Mouse (Mus musculus) bone marrow macrophage, adult 2 months (primary cell): Measurements from ENCODE around the gene Slc9b1. TPM values are rescaled to one million over a fixed set of nuclear protein-coding genes. Genes with fewer than 3 reads are reported as not detected.

ENCODE experiments used
- H3K27ac ChIP-seq: 2 replicates; pipeline ENCODE4 v1.5.1; 2012; ENCODE audit warnings: low read depth, low read length; ENCODE audit not compliant: insufficient read depth
- H3K4me1 ChIP-seq: 2 replicates; pipeline ENCODE4 v1.6.1; 2012; ENCODE audit warnings: low read length; ENCODE audit not compliant: control insufficient read depth, insufficient read depth
- H3K4me3 ChIP-seq: 2 replicates; pipeline ENCODE4 v1.5.1; 2012; ENCODE audit warnings: mild to moderate bottlenecking, low read length, moderate library complexity; ENCODE audit not compliant: insufficient read depth
- CTCF ChIP-seq: IDR thresholded peaks from 2 replicates; pipeline ENCODE4 v1.5.1; 2012; ENCODE audit warnings: low read depth, mild to moderate bottlenecking, low read length, moderate library complexity
- POLR2A ChIP-seq: IDR thresholded peaks from 2 replicates; pipeline ENCODE4 v1.6.1; 2012; ENCODE audit warnings: mild to moderate bottlenecking, low read depth, low read length, borderline replicate concordance
- polyA plus RNA-seq: library from polyadenylated mRNA; stranded (reverse); fragments of >200 nt; gene quantifications from 2 replicates; pipeline ENCODE4 v1.2.4, GENCODE M21; 2012; ENCODE audit not compliant: missing spikeins, insufficient read depth, insufficient read length

Gene Slc9b1
- polyA plus RNA-seq, 1 experiment = not detected

GRCm38 (mm10) chr3:135315720-135316425 lies 32.0 kb upstream of the Slc9b1 start:
- Histone ChIP-seq H3K27ac (no peak overlapping the region), H3K4me3 (no peak overlapping the region), H3K4me1 (no peaks in the 10 kb centered on the region)
- TF ChIP-seq CTCF (no peak), POLR2A (no peak)

- Histone ChIP-seq H3K27ac (no peak overlapping the region), H3K4me1 (no peaks in the 10 kb centered on the region)
- no peak for TF ChIP-seq CTCF
- TF ChIP-seq POLR2A = no peak
Measured at GRCm38 (mm10) chr3:135318331-135318730, 29.5 kb upstream of the Slc9b1 start.

GRCm38 (mm10) chr3:135324354-135324753 lies 23.5 kb upstream of the Slc9b1 start:
- TF ChIP-seq POLR2A (no peak), CTCF (no peak)
- H3K4me1 ChIP-seq = no peaks in the 10 kb centered on the region

More at GRCm38 (mm10) chr3:135318331-135318730, 29.5 kb upstream of the Slc9b1 start:
- no peak overlapping the region for H3K4me3 ChIP-seq

GRCm38 (mm10) chr3:135327176-135327575 lies 20.7 kb upstream of the Slc9b1 start:
- no peaks in the 10 kb centered on the region for H3K4me1 ChIP-seq
- no peak overlapping the region for H3K4me3 ChIP-seq
- no peak for TF ChIP-seq CTCF
- no peak for TF ChIP-seq POLR2A
- H3K27ac ChIP-seq = no peak overlapping the region

More at GRCm38 (mm10) chr3:135324354-135324753, 23.5 kb upstream of the Slc9b1 start:
- H3K27ac ChIP-seq = no peak overlapping the region
- no peak overlapping the region for H3K4me3 ChIP-seq

GRCm38 (mm10) chr3:135327601-135328000 lies 20.2 kb upstream of the Slc9b1 start:
- TF ChIP-seq POLR2A = no peak
- peak; percentile 59 for TF ChIP-seq CTCF
- Histone ChIP-seq H3K27ac (no peak overlapping the region), H3K4me1 (no peaks in the 10 kb centered on the region), H3K4me3 (no peak overlapping the region)

GRCm38 (mm10) chr3:135328560-135328959 lies 19.3 kb upstream of the Slc9b1 start:
- TF ChIP-seq CTCF (peak; percentile 34; the same call in 1 of the 2 replicates), POLR2A (no peak)
- Histone ChIP-seq H3K4me1 (no peaks in the 10 kb centered on the region), H3K4me3 (no peak overlapping the region)

GRCm38 (mm10) chr3:135332691-135333090 lies 15.1 kb upstream of the Slc9b1 start:
- TF ChIP-seq CTCF (no peak), POLR2A (no peak)
- no peaks in the 10 kb centered on the region for H3K4me1 ChIP-seq
- H3K4me3 ChIP-seq = no peak overlapping the region
- no peak overlapping the region for H3K27ac ChIP-seq

More at GRCm38 (mm10) chr3:135328560-135328959, 19.3 kb upstream of the Slc9b1 start:
- no peak overlapping the region for H3K27ac ChIP-seq

- H3K4me3 ChIP-seq = no peak overlapping the region
- no peaks in the 10 kb centered on the region for H3K4me1 ChIP-seq
- no peak for TF ChIP-seq CTCF
- no peak for TF ChIP-seq POLR2A
- H3K27ac ChIP-seq = no peak overlapping the region
Measured at GRCm38 (mm10) chr3:135333763-135334162, 14.1 kb upstream of the Slc9b1 start.

- H3K4me3 ChIP-seq = no peak overlapping the region
- no peak for TF ChIP-seq CTCF
- no peak for TF ChIP-seq POLR2A
Measured at GRCm38 (mm10) chr3:135349022-135349421, 1.2 kb downstream of the Slc9b1 start.

GRCm38 (mm10) chr3:135351857-135352256 lies 4.0 kb downstream of the Slc9b1 start:
- no peak overlapping the region for H3K4me3 ChIP-seq
- no peaks in the 10 kb centered on the region for H3K4me1 ChIP-seq
- no peak overlapping the region for H3K27ac ChIP-seq
- TF ChIP-seq POLR2A = no peak
- TF ChIP-seq CTCF = no peak

More at GRCm38 (mm10) chr3:135349022-135349421, 1.2 kb downstream of the Slc9b1 start:
- Histone ChIP-seq H3K4me1 (no peaks in the 10 kb centered on the region), H3K27ac (no peak overlapping the region)
